Mouse (Mus musculus) T-cell, adult 2 months (primary cell): ENCODE measurements around the gene Hivep3.

Source experiments
- DNase-seq: peaks from one replicate; pipeline ENCODE4 v3.0.0; 2022; ENCODE audit warnings: low spot score

Gene Hivep3

GRCm38 (mm10) chr4:119761459-119762121, 28.0 kb downstream of the Hivep3 start:
- DNase-seq: no peak

GRCm38 (mm10) chr4:119762171-119762570, 28.6 kb downstream of the Hivep3 start:
- no peak for DNase-seq

GRCm38 (mm10) chr4:119768046-119768445, 34.5 kb downstream of the Hivep3 start:
- no peak for DNase-seq

- no peak for DNase-seq
Measured at GRCm38 (mm10) chr4:119775913-119776312, 42.3 kb downstream of the Hivep3 start.

GRCm38 (mm10) chr4:119777146-119777545, 43.6 kb downstream of the Hivep3 start:
- no peak for DNase-seq

GRCm38 (mm10) chr4:119779561-119780400, 46.2 kb downstream of the Hivep3 start:
- no peak for DNase-seq

GRCm38 (mm10) chr4:119780881-119781280, 47.3 kb downstream of the Hivep3 start:
- DNase-seq: no peak

GRCm38 (mm10) chr4:119784959-119785358, 51.4 kb downstream of the Hivep3 start:
- peak; percentile 8 for DNase-seq

- DNase-seq: no peak
Measured at GRCm38 (mm10) chr4:119786307-119786706, 52.7 kb downstream of the Hivep3 start.

GRCm38 (mm10) chr4:119786721-119787120, 53.1 kb downstream of the Hivep3 start:
- no peak for DNase-seq

- no peak for DNase-seq
Measured at GRCm38 (mm10) chr4:119788746-119789145, 55.2 kb downstream of the Hivep3 start.

GRCm38 (mm10) chr4:119789495-119790148, 56.0 kb downstream of the Hivep3 start:
- no peak for DNase-seq

- no peak for DNase-seq
Measured at GRCm38 (mm10) chr4:119798891-119799290, 65.3 kb downstream of the Hivep3 start.

- no peak for DNase-seq
Measured at GRCm38 (mm10) chr4:119806556-119806955, 73.0 kb downstream of the Hivep3 start.

- DNase-seq: no peak
Measured at GRCm38 (mm10) chr4:119807359-119807758, 73.8 kb downstream of the Hivep3 start.

GRCm38 (mm10) chr4:119809245-119809644, 75.7 kb downstream of the Hivep3 start:
- no peak for DNase-seq

GRCm38 (mm10) chr4:119812775-119813174, 79.2 kb downstream of the Hivep3 start:
- DNase-seq: peak; percentile 16

GRCm38 (mm10) chr4:119813500-119814184, 80.1 kb downstream of the Hivep3 start:
- no peak for DNase-seq

- no peak for DNase-seq
Measured at GRCm38 (mm10) chr4:119814185-119815132, 80.9 kb downstream of the Hivep3 start.

GRCm38 (mm10) chr4:119815133-119815792, 81.7 kb downstream of the Hivep3 start:
- no peak for DNase-seq

GRCm38 (mm10) chr4:119815793-119816161, 82.2 kb downstream of the Hivep3 start:
- no peak for DNase-seq
